Mouse (Mus musculus) erythroblast, embryonic 14.5 days (primary cell): ENCODE results near the gene Arsg. TPM values are rescaled to one million over a fixed set of nuclear protein-coding genes. Genes with fewer than 3 reads are reported as not detected.

Source experiments
- H3K27me3 ChIP-seq: 2 replicates; pipeline ENCODE4 v1.6.1; 2012; ENCODE audit warnings: inconsistent platforms; ENCODE audit not compliant: control insufficient read depth
- H3K36me3 ChIP-seq: 2 replicates; pipeline ENCODE4 v1.6.1; 2012; ENCODE audit warnings: mild to moderate bottlenecking, inconsistent platforms; ENCODE audit not compliant: control insufficient read depth
- H3K4me1 ChIP-seq: 2 replicates; pipeline ENCODE4 v1.6.1; 2012; ENCODE audit warnings: inconsistent platforms; ENCODE audit not compliant: control insufficient read depth
- H3K4me3 ChIP-seq: replicated peaks from 2 replicates; pipeline ENCODE3; 2012; ENCODE audit warnings: moderate library complexity, mild to moderate bottlenecking, inconsistent platforms
- H3K9me3 ChIP-seq: 2 replicates; pipeline ENCODE4 v1.6.1; 2012; ENCODE audit warnings: low read length, inconsistent platforms, mixed read lengths; ENCODE audit not compliant: control insufficient read depth
- GATA1 ChIP-seq: IDR thresholded peaks from 2 replicates; pipeline ENCODE4 v1.6.1; 2012; ENCODE audit warnings: low read length, inconsistent platforms, mixed read lengths
- TAL1 ChIP-seq: IDR thresholded peaks from 3 replicates; pipeline ENCODE4 v1.6.1; 2012; ENCODE audit warnings: low read length, inconsistent platforms, mixed read lengths
- polyA plus RNA-seq: library from polyadenylated mRNA; stranded (reverse); fragments of >175 nt; gene quantifications from 2 replicates; pipeline ENCODE4 v1.2.3, GENCODE M21; 2012

Gene Arsg
- polyA plus RNA-seq, 1 experiment: 0.09 TPM

GRCm38 (mm10) chr11:109440641-109441040 is 32.5 kb upstream of the Arsg start:
- H3K9me3 ChIP-seq: no peaks in the 10 kb centered on the region
- peak overlapping the region; percentile 69 for H3K4me3 ChIP-seq
- H3K27me3 ChIP-seq: peaks cover 5% of the 10 kb centered on the region
- H3K36me3 ChIP-seq: peaks cover 19% of the 10 kb centered on the region
- TF ChIP-seq GATA1 (no peak), TAL1 (no peak)
- H3K4me1 ChIP-seq: peaks cover 53% of the 10 kb centered on the region

GRCm38 (mm10) chr11:109441119-109441518 is 32.1 kb upstream of the Arsg start:
- peaks cover 16% of the 10 kb centered on the region for H3K36me3 ChIP-seq
- no peak overlapping the region for H3K4me3 ChIP-seq
- H3K27me3 ChIP-seq: peaks cover 5% of the 10 kb centered on the region
- H3K9me3 ChIP-seq: no peaks in the 10 kb centered on the region
- TF ChIP-seq TAL1 (no peak), GATA1 (no peak)
- H3K4me1 ChIP-seq: peaks cover 56% of the 10 kb centered on the region

GRCm38 (mm10) chr11:109442166-109442730 is 30.9 kb upstream of the Arsg start:
- peaks cover 58% of the 10 kb centered on the region for H3K4me1 ChIP-seq
- no peaks in the 10 kb centered on the region for H3K9me3 ChIP-seq
- no peak for TF ChIP-seq TAL1
- TF ChIP-seq GATA1: no peak
- peaks cover 5% of the 10 kb centered on the region for H3K27me3 ChIP-seq
- H3K4me3 ChIP-seq: no peak overlapping the region
- H3K36me3 ChIP-seq: peaks cover 13% of the 10 kb centered on the region

DNA sequence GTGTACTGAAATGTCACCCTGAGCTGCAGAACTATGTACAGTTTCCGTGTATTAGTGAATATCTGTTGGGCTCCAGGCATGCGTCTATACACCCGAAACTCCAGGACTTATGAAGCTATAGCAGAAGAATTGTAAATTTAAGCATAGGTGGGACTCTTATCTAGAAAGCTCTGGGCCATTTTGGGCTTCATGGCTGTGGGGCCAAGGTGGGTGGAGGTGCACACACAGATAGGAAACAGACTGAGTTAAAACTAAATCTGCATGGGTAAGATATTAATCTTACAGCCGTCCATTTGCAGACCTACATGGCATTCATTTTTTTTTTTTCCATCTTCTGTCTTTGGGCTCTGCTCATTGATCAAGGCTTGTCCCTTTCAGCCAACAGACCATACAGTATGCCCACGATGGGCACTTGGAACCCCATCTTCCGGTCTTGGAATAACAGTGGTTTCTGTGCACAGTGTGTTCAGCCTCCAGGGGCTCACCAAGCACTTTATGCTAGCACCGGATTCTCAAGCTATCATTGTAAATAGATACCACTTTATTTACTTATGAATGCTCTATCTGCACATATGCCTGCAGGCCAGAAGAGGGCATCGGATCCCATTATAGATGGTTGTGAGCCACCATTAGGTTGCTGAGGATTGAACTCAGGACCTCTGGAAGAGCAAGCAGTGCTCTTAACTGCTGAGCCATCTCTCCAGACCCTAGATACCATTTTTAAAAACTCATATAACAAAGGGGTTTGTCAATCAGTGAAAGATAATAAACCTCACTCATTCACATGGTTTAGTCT is 29.5 kb upstream of the Arsg start:
- Histone ChIP-seq H3K4me3 (no peak overlapping the region), H3K4me1 (peaks cover 58% of the 10 kb centered on the region), H3K36me3 (peaks cover 14% of the 10 kb centered on the region), H3K9me3 (no peaks in the 10 kb centered on the region), H3K27me3 (peaks cover 5% of the 10 kb centered on the region)
- no peak for TF ChIP-seq TAL1
- no peak for TF ChIP-seq GATA1

- H3K4me3 ChIP-seq: no peak overlapping the region
- peaks cover 22% of the 10 kb centered on the region for H3K36me3 ChIP-seq
- H3K4me1 ChIP-seq: peaks cover 54% of the 10 kb centered on the region
- TF ChIP-seq TAL1: no peak
- TF ChIP-seq GATA1: no peak
- H3K27me3 ChIP-seq: peaks cover 5% of the 10 kb centered on the region
- H3K9me3 ChIP-seq: no peaks in the 10 kb centered on the region
Measured at GRCm38 (mm10) chr11:109444600-109444999, 28.6 kb upstream of the Arsg start.

DNA sequence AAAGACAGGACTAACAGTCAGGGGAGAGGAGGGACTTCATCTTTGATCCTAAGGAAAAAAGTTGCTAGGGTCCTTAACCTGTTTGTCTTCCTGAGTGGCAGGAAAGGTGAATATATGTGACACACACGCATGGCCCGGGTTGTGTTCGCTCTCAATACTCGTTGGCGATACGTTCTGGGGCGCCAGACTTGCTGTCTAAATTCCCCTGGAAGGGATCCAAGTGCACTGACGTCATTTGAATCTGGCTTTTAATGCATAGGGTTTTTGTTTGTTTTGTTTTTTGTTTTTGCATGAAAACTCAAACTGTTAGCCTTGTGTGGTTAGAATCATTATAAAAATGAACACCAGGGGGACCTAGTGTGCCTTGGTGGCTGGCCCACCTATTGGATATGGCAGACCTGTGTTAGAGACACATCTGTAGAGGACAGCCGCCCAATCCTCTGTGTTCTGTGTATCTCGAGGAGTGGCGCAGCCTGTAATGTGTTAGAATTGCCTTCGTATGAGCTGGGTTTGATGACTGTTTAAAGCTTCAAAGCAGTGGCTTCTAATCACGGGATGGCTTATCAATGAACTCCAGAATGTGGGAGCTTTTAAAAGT is 27.6 kb upstream of the Arsg start:
- Histone ChIP-seq H3K36me3 (peaks cover 32% of the 10 kb centered on the region), H3K9me3 (no peaks in the 10 kb centered on the region), H3K4me3 (no peak overlapping the region), H3K4me1 (peaks cover 44% of the 10 kb centered on the region), H3K27me3 (no peaks in the 10 kb centered on the region)
- TF ChIP-seq TAL1: no peak
- no peak for TF ChIP-seq GATA1

GRCm38 (mm10) chr11:109451169-109451568 is 22.0 kb upstream of the Arsg start:
- Histone ChIP-seq H3K4me3 (no peak overlapping the region), H3K36me3 (peaks cover 88% of the 10 kb centered on the region), H3K4me1 (peaks cover 18% of the 10 kb centered on the region), H3K27me3 (no peaks in the 10 kb centered on the region), H3K9me3 (no peaks in the 10 kb centered on the region)
- TF ChIP-seq GATA1: no peak
- no peak for TF ChIP-seq TAL1

DNA sequence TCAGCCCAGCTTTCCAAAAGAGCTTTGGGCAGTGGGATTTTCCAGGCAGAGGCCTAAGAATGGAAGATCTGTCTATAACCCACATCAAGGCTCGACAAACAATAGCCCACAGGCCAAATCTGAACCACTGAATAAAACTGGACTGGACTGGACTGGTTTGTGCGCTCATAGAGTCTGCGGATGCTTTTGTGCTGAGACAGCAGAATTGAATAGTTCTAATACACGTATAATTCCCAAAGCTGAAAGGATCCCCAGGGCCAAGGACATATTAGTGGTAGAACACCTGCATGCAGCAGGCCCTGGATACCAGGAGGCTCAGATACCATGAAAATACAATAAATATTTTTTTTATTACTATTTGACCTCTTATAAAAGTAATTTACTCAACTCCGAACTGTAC is 16.9 kb upstream of the Arsg start:
- no peak for TF ChIP-seq GATA1
- TF ChIP-seq TAL1: no peak
- Histone ChIP-seq H3K9me3 (no peaks in the 10 kb centered on the region), H3K36me3 (peaks cover 100% of the 10 kb centered on the region), H3K27me3 (no peaks in the 10 kb centered on the region), H3K4me3 (no peak overlapping the region), H3K4me1 (peaks cover 12% of the 10 kb centered on the region)

- H3K4me1 ChIP-seq: peaks cover 14% of the 10 kb centered on the region
- H3K9me3 ChIP-seq: no peaks in the 10 kb centered on the region
- H3K36me3 ChIP-seq: peaks cover 100% of the 10 kb centered on the region
- no peak overlapping the region for H3K4me3 ChIP-seq
- TF ChIP-seq TAL1: no peak
- no peak for TF ChIP-seq GATA1
- H3K27me3 ChIP-seq: no peaks in the 10 kb centered on the region
Measured at GRCm38 (mm10) chr11:109458165-109458564, 15.0 kb upstream of the Arsg start.
